Comparison of ENCODE assay signal across 26 mouse cellular contexts in genomic region chr9:95851671-95852070, GRCm38 (mm10). TPM values are rescaled to one million over a fixed set of nuclear protein-coding genes. Genes with fewer than 3 reads are reported as not detected.
DNase-seq lines count a peak whose midpoint lies in the region; ATAC-seq and TF ChIP-seq lines count a peak whose summit lies in the region.
"Had no signal": no experiment of that assay in that cellular context is flagged by ENCODE, and none has a peak within 500 bp of the region (broad histone marks: within the 10 kb centered on the region; RNA-seq: fewer than 3 reads in every experiment).

No protein-coding gene starts in this region.

- no peak for ATAC-seq in embryonic facial prominence, embryonic 11.5 days (replicated peaks; ENCODE audit: insufficient number of reproducible peaks, low FRiP score, low TSS enrichment, low read depth)
- no peak for ATAC-seq in heart, embryonic 11.5 days (replicated peaks; ENCODE audit: insufficient number of reproducible peaks, low FRiP score, low TSS enrichment)
- ATAC-seq in limb, embryonic 13.5 days (ENCODE audit: low FRiP score, low read depth): no peak
- ATAC-seq in monocyte, adult 5-6 weeks (replicated peaks; ENCODE audit: insufficient number of reproducible peaks, low FRiP score, low TSS enrichment, poor library complexity, severe bottlenecking): no peak
- ATAC-seq: forebrain, postnatal 0 days; intestine, postnatal 0 days had no signal

- H3K4me3 ChIP-seq in embryonic facial prominence, embryonic 11.5 days (ENCODE audit: low read depth, low read length): no peak overlapping the region
- H3K4me3 ChIP-seq in embryonic facial prominence, embryonic 10.5 days: no peak overlapping the region
- H3K4me3 ChIP-seq in heart, embryonic 11.5 days (ENCODE audit: low read depth, low read length): no peak overlapping the region
- H3K4me3 ChIP-seq in heart, embryonic 10.5 days: no peak overlapping the region
- no peak overlapping the region for H3K4me3 ChIP-seq in limb, embryonic 13.5 days
- H3K4me3 ChIP-seq in limb, embryonic 10.5 days: no peak overlapping the region
- H3K4me3 ChIP-seq: gastrocnemius, adult 2 months; heart, embryonic 15.5 days; hindbrain, embryonic 10.5 days had no signal

- no peaks in the 10 kb centered on the region for H3K9me3 ChIP-seq in embryonic facial prominence, embryonic 11.5 days (replicated peaks; ENCODE audit: control insufficient read depth, low read length)
- no peaks in the 10 kb centered on the region for H3K9me3 ChIP-seq in embryonic facial prominence, embryonic 10.5 days
- H3K9me3 ChIP-seq in heart, embryonic 11.5 days (replicated peaks; ENCODE audit: control insufficient read depth, low read length): no peaks in the 10 kb centered on the region
- H3K9me3 ChIP-seq in heart, embryonic 10.5 days: no peaks in the 10 kb centered on the region
- no peaks in the 10 kb centered on the region for H3K9me3 ChIP-seq in limb, embryonic 13.5 days
- H3K9me3 ChIP-seq in limb, embryonic 10.5 days (replicated peaks): no peaks in the 10 kb centered on the region
- H3K9me3 ChIP-seq: heart, embryonic 15.5 days; hindbrain, embryonic 10.5 days had no signal

- no peak overlapping the region for H3K27ac ChIP-seq in embryonic facial prominence, embryonic 11.5 days (replicated peaks; ENCODE audit: low read depth, low read length)
- H3K27ac ChIP-seq in embryonic facial prominence, embryonic 10.5 days (replicated peaks): no peak overlapping the region
- no peak overlapping the region for H3K27ac ChIP-seq in heart, embryonic 11.5 days (ENCODE audit: low read depth, low read length)
- H3K27ac ChIP-seq in heart, embryonic 10.5 days: no peak overlapping the region
- H3K27ac ChIP-seq in limb, embryonic 13.5 days: no peak overlapping the region
- no peak overlapping the region for H3K27ac ChIP-seq in limb, embryonic 10.5 days
- H3K27ac ChIP-seq: gastrocnemius, adult 2 months; heart, embryonic 15.5 days; hindbrain, embryonic 10.5 days; hindbrain, embryonic 14.5 days had no signal

- no peak for DNase-seq in embryonic facial prominence, embryonic 11.5 days (ENCODE audit: low spot score)
- no peak for DNase-seq in embryonic facial prominence, embryonic 10.5 days (ENCODE audit: low spot score)
- no peak for DNase-seq in heart, embryonic 10.5 days (ENCODE audit: low spot score)
- DNase-seq in limb, embryonic 10.5 days (ENCODE audit: low spot score): no peak
- DNase-seq in brain, embryonic 14.5 days (ENCODE audit: low read depth): peak; percentile 26
- DNase-seq: adrenal gland, postnatal 10 days; adrenal gland, postnatal 36 days; B cell, adult 2 months; cerebellum, adult 11 months; cerebellum, adult 2 months; cerebellum, adult 9-11 months; cerebellum, postnatal 25 days; forebrain, postnatal 0 days; gastrocnemius, adult 2 months; gastrocnemius, postnatal 14 days; heart, adult 11 months; heart, postnatal 10 days; heart, postnatal 36 days; kidney, adult 2 months had no signal

- H3K9ac ChIP-seq in embryonic facial prominence, embryonic 11.5 days (replicated peaks; ENCODE audit: low read length): 0 out of 2 replicates have a peak overlapping the region, but pooled peaks have one; percentile 6
- 0 out of 2 replicates have a peak overlapping the region, but pooled peaks have one; percentile 5 for H3K9ac ChIP-seq in heart, embryonic 11.5 days (ENCODE audit: low read depth, low read length)
- 0 out of 2 replicates have a peak overlapping the region, but pooled peaks have one; percentile 13 for H3K9ac ChIP-seq in limb, embryonic 13.5 days
- H3K9ac ChIP-seq: forebrain, postnatal 0 days; heart, embryonic 15.5 days; hindbrain, embryonic 14.5 days had no signal

- no peak overlapping the region for H3K4me2 ChIP-seq in embryonic facial prominence, embryonic 11.5 days (ENCODE audit: low read depth, low read length)
- no peak overlapping the region for H3K4me2 ChIP-seq in heart, embryonic 11.5 days
- H3K4me2 ChIP-seq in limb, embryonic 13.5 days (replicated peaks): no peak overlapping the region
- H3K4me2 ChIP-seq: heart, embryonic 15.5 days; hindbrain, embryonic 14.5 days had no signal

- H3K36me3 ChIP-seq in embryonic facial prominence, embryonic 11.5 days (replicated peaks; ENCODE audit: control insufficient read depth, insufficient read depth, low read depth, low read length): no peaks in the 10 kb centered on the region
- no peaks in the 10 kb centered on the region for H3K36me3 ChIP-seq in embryonic facial prominence, embryonic 10.5 days (replicated peaks)
- no peaks in the 10 kb centered on the region for H3K36me3 ChIP-seq in heart, embryonic 11.5 days (ENCODE audit: control insufficient read depth, insufficient read depth, low read length)
- no peaks in the 10 kb centered on the region for H3K36me3 ChIP-seq in heart, embryonic 10.5 days
- H3K36me3 ChIP-seq in limb, embryonic 13.5 days: no peaks in the 10 kb centered on the region
- no peaks in the 10 kb centered on the region for H3K36me3 ChIP-seq in limb, embryonic 10.5 days
- H3K36me3 ChIP-seq: heart, embryonic 15.5 days; hindbrain, embryonic 10.5 days had no signal

- no peak for TF ChIP-seq CTCF in brain, embryonic 14.5 days (IDR thresholded peaks at IDR 0.05; ENCODE audit: borderline replicate concordance, extremely low read depth, insufficient read depth, insufficient read length)

- H3K27me3 ChIP-seq in embryonic facial prominence, embryonic 11.5 days (ENCODE audit: control insufficient read depth, insufficient read depth, low read length): no peaks in the 10 kb centered on the region
- peaks cover 1% of the 10 kb centered on the region for H3K27me3 ChIP-seq in embryonic facial prominence, embryonic 10.5 days (replicated peaks; ENCODE audit: low read depth, poor library complexity, severe bottlenecking)
- H3K27me3 ChIP-seq in heart, embryonic 11.5 days (ENCODE audit: control insufficient read depth, insufficient read depth, low read length): no peaks in the 10 kb centered on the region
- H3K27me3 ChIP-seq in heart, embryonic 10.5 days (ENCODE audit: insufficient read depth, poor library complexity, severe bottlenecking): peaks cover 1% of the 10 kb centered on the region; the same call in 1 of the 2 replicates
- H3K27me3 ChIP-seq in limb, embryonic 13.5 days: no peaks in the 10 kb centered on the region
- 0 out of 2 replicates have a peak, but pooled peaks cover under 1% of the 10 kb centered on the region for H3K27me3 ChIP-seq in limb, embryonic 10.5 days (ENCODE audit: low read depth, poor library complexity, severe bottlenecking)

- no peak for TF ChIP-seq POLR2A in brain, embryonic 14.5 days (IDR thresholded peaks at IDR 0.05; ENCODE audit: borderline replicate concordance, extremely low read depth, insufficient read depth, insufficient read length, poor library complexity, severe bottlenecking)

- WGBS in embryonic facial prominence, embryonic 11.5 days: 63% methylated on average over 11 of the region's 11 CpGs
- WGBS in embryonic facial prominence, embryonic 10.5 days: 74% methylated on average over 11 of the region's 11 CpGs
- WGBS in heart, embryonic 11.5 days (ENCODE audit: insufficient replicate concordance): 64% methylated on average over 11 of the region's 11 CpGs
- WGBS in heart, embryonic 10.5 days: 64% methylated on average over 11 of the region's 11 CpGs
- WGBS in limb, embryonic 13.5 days: 50% methylated on average over 11 of the region's 11 CpGs
- 69% methylated on average over 11 of the region's 11 CpGs for WGBS in limb, embryonic 10.5 days

- H3K4me1 ChIP-seq in embryonic facial prominence, embryonic 11.5 days (ENCODE audit: control insufficient read depth, insufficient read depth, low read length): no peaks in the 10 kb centered on the region
- no peaks in the 10 kb centered on the region for H3K4me1 ChIP-seq in embryonic facial prominence, embryonic 10.5 days
- H3K4me1 ChIP-seq in heart, embryonic 11.5 days (ENCODE audit: control insufficient read depth, insufficient read depth, low read length): no peaks in the 10 kb centered on the region
- H3K4me1 ChIP-seq in heart, embryonic 10.5 days: no peaks in the 10 kb centered on the region; the same call in 1 of the 2 replicates
- H3K4me1 ChIP-seq in limb, embryonic 13.5 days: no peaks in the 10 kb centered on the region
- H3K4me1 ChIP-seq in limb, embryonic 10.5 days: no peaks in the 10 kb centered on the region
- H3K4me1 ChIP-seq: hindbrain, embryonic 10.5 days had no signal

RNA-seq across cellular contexts. Expression of gene Atr, which starts 5.7 kb away (rescaled TPM):
- 17.9 and 18.9 TPM in 2 replicates for polyA plus RNA-seq in embryonic facial prominence, embryonic 11.5 days (2014; fragmentation: Nextera tagmentation; extraction: Ambion mirVana)
- 21.8 and 22.9 TPM in 2 replicates for polyA plus RNA-seq in embryonic facial prominence, embryonic 10.5 days (2016; fragmentation: Nextera tagmentation; extraction: Ambion mirVana)
- 14.1 and 16.9 TPM in 2 replicates for polyA plus RNA-seq in heart, embryonic 11.5 days (2014; fragmentation: Nextera tagmentation; extraction: Ambion mirVana)
- 13.6 and 15.8 TPM in 2 replicates for polyA plus RNA-seq in heart, embryonic 10.5 days (2016; fragmentation: Nextera tagmentation; extraction: Ambion mirVana)
- polyA plus RNA-seq in limb, embryonic 13.5 days (2015; fragmentation: Nextera tagmentation; extraction: Ambion mirVana): 18.9 and 19.6 TPM in 2 replicates
- 18.7 and 22.6 TPM in 2 replicates for polyA plus RNA-seq in limb, embryonic 10.5 days (2016; fragmentation: Nextera tagmentation; extraction: Ambion mirVana)
- polyA plus RNA-seq in brain, embryonic 14.5 days (2012; rRNA removed): 12.0 and 12.2 TPM in 2 replicates
- 23.9 to 50.2 TPM (median 25.4 TPM) in 3 replicates for total RNA-seq in monocyte, adult 5-6 weeks (2017)

RNA-seq across cellular contexts. Expression of gene Pls1, which starts 6.6 kb away (rescaled TPM):
- polyA plus RNA-seq in embryonic facial prominence, embryonic 11.5 days (2014; fragmentation: Nextera tagmentation; extraction: Ambion mirVana): 8.6 and 9.7 TPM in 2 replicates
- 7.5 and 8.7 TPM in 2 replicates for polyA plus RNA-seq in embryonic facial prominence, embryonic 10.5 days (2016; fragmentation: Nextera tagmentation; extraction: Ambion mirVana)
- polyA plus RNA-seq in heart, embryonic 11.5 days (2014; fragmentation: Nextera tagmentation; extraction: Ambion mirVana): 2.3 and 2.4 TPM in 2 replicates
- 1.5 and 4.5 TPM in 2 replicates for polyA plus RNA-seq in heart, embryonic 10.5 days (2016; fragmentation: Nextera tagmentation; extraction: Ambion mirVana)
- 2.6 and 2.8 TPM in 2 replicates for polyA plus RNA-seq in limb, embryonic 13.5 days (2015; fragmentation: Nextera tagmentation; extraction: Ambion mirVana)
- polyA plus RNA-seq in limb, embryonic 10.5 days (2016; fragmentation: Nextera tagmentation; extraction: Ambion mirVana): 2.8 and 2.9 TPM in 2 replicates
- polyA plus RNA-seq in brain, embryonic 14.5 days (2012; rRNA removed): 0.67 and 1.6 TPM in 2 replicates
- total RNA-seq in monocyte, adult 5-6 weeks (2017): 5.4 to 6.1 TPM in 2 of 3 replicates, not detected in the other
